Mouse (Mus musculus): Measurements from ENCODE around the gene Larp1b.

The Larp1b gene

DNA sequence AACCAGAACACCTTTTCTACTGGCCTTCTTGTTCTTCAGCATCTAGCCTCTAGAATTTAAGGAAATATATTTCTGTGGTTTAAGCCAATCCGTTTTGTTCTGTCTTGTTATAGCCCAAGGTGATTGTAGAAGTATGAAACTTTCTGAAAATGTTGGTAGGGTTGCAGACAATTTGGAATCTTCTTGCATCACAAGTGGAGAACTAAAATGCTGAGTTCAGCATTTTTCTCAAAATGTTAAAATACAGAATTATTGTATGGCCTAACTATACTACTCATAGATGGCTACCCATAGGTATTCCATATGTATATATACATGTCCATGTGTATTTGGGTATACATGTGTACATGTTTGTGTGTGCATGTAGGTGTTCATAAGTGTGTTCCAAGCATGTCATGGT is 81.1 kb downstream of the Larp1b start:
- DNase-seq = no peak

GRCm38 (mm10) chr3:41031286-41032210 is 81.9 kb downstream of the Larp1b start:
- no peak for DNase-seq

DNA sequence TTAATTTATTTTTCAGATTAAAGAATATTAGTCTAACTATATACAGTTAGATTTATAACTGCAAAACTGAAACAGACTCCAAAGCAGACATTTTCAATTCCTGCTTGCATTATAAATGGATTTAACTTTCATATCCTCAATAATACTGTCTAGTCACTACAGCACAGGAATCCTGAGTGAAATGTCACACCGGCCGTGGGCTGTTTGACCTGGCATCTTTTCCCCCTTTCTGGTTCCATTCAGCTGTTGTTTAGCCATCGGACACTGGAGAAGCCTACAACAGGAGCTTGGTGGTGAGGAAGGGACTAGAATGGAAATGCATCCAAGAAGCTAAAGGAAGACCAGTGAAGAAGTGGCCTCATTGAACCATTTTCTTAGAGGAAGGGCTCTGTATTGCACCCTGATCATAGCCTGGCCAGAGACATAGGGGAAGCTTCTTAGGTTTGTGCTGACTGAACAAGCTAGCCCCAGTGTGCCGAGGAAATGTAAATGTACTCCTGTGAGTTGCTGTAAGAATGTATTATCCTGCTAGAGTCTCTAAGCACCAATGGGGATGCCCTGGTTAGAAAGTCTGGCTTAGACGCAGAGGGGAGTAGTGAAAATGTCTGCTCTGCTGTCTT is 88.8 kb downstream of the Larp1b start:
- DNase-seq = no peak

DNA sequence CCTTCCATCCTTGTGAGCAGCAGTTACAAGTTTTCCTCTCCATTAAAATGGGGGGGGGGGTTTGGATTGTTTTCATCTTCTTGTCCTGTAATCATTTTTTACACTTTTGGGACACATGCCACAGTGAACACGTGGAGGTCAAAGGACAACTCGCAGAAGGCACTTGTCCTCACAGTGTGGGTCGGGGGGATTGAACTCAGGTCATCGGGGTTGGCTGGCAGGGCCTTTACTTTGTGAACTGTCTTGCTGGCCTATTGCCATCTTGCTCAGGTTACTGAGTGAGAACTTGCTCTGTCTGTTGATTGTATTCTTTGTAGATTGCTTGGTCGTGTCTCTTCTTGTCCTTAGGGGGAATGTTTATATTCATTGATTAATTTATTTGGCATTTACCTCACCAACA is 91.6 kb downstream of the Larp1b start:
- DNase-seq = no peak

GRCm38 (mm10) chr3:41042195-41042938 is 92.7 kb downstream of the Larp1b start:
- peak; percentile 67 for DNase-seq

DNA sequence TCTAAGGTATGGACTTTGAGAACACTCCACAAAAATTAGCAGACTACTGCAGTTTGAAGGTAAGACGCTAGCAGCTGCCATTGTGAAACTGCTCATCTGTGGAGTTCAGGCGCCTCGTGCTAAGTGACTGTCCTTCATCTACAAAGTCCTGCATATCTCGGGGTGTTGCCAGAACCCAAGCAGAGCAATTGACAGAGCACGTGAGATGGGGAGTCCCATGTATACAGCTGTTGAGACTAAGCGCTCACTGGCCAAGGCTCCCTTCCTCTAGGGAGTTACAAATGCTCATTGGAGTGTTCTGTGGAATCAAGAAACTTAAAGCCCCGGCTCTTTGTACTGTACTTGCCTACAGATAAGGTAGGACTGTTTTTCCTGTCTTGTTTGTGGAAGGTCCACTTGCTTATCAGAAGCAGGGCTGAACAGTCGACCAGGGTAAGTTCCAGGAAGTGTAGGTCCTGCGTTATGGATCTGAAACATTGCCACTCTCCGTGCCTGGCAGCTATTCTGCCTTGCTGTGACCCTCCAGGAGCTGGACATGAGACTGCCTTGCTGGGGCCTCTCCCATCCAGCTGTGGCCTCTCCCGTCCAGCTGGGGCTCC is 94.2 kb downstream of the Larp1b start:
- no peak for DNase-seq

DNA sequence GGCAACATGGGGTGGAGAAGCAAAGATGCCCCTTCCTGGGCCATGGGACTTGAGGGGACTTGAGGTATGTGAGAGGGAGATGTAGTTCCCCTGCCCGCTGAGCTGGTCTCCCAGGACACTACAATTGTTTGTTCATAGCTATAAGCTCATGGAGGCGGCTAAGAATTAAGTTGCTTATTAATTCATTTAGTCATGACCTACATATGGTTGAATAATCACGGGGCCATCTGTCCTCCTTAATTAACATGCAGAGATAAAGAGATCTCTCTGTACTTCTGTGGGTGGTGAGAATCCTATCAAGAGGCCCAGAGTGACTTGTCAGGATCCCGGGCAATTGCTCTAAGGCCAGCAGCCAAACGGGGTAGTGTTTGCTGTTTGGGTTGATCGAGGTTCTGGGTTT is 98.2 kb downstream of the Larp1b start:
- peak; percentile 43 for DNase-seq

- no peak for DNase-seq
Observed at GRCm38 (mm10) chr3:41053334-41053733, 103.7 kb downstream of the Larp1b start.

DNA sequence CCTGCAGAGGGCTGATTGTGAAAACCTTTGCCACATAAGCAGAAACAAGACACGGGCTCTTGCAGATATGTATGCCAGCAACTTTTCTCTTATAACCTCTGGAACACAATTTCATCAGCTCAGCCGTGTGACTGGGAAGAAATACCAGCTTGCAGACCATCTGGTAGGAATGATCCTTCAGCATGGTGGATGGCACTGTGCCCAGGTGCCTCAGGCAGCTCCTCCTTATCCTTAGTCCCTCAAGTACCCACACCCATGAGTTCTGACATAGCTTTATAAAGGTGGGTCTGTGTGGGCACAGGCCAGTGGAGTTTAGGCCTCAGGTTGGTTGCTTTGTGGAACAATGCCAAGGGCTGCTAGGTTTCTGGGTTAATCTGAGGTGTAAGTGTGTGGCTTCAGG is 108.8 kb downstream of the Larp1b start:
- DNase-seq = peak; percentile 74

DNA sequence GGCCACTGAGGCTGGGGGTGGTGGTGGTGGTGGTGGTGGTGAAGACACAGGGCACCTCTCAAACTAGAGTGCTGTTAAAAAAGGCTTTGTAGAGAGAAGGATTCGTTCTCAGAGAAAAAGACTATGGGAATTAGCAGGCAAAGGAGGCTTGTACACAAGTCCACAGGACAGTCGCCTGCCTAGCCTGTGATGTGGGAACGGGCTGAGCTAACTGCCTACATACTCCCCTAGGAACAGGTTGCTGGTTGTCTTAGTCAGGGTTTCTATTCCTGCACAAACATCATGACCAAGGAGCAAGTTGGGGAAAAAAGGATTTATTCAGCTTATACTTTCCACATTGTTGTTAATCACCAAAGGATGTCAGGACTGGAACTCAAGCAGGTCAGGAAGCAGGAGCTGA is 109.6 kb downstream of the Larp1b start:
- no peak for DNase-seq

DNA sequence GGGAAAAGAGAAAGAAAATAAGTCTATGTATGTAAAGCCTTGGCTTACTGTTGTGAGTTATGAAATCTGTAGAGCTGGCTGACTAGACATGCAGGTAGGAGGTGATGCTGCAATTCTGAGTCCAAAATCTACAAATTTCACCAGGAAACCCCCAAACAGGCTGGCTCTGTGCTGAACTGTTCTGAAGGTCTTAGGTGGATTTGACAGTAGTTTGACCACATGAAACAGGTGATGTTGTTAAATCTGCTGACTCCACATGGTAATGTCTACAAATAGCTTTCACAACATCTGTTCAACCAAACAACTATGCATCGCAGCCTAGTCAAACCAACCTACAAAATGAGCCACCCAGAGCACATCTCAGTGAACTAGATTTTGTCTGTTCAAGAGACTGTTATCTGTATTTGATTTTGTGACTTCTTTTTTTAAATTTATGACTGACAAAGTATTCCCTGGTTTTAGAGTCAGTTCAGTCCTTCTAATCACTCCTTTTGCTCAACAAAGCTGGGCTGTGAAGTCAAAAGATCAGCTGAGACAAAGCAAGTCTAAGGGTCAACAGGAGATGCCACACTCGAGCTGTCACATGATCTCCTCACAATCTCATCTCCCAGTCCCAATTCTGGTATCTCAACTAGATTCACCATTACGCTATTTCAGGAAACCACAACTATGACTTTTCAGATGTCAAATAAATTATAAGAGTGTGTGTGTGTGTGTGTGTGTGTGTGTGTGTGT is 112.4 kb downstream of the Larp1b start:
- DNase-seq = no peak

GRCm38 (mm10) chr3:41062758-41063157 is 113.1 kb downstream of the Larp1b start:
- DNase-seq = no peak

DNA sequence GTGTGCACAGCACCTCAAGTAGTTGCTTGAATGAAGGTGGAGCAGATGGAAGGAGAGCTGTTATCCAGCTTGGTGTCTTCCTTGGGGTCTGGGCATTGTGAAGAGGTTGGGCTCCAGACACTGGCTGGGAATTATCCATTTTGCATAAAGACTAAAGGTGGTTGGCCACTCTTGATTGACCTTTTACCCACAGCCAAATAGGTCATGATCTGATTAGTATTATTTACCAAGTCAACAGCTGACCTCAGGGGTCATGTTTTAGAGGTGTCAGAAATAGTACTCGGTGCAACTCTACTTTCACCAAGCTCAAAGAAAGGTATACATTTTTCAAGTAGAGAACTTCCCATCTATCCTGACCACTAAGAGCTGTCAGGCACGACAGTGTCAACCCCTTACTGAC is 115.7 kb downstream of the Larp1b start:
- DNase-seq = no peak

GRCm38 (mm10) chr3:41070519-41070918 is 120.9 kb downstream of the Larp1b start:
- no peak for DNase-seq

DNA sequence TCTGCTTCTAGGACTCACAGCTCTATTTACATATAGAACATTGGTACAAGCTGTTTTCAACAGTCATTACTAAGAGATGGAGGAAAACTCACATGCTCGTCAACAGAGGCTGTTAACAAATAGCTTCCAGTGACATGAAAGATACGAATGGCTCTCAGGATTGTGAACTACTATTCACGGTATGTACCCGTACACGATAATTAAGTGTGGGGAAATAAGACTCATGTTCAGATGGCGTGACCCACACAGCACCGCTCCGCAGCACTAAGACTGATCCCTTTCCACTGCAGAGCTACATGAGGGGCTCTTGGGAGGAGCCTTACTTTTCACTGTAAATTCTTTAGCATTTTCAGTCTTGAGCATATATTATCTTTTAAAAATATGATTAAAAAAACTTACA is 125.7 kb downstream of the Larp1b start:
- DNase-seq = no peak

DNA sequence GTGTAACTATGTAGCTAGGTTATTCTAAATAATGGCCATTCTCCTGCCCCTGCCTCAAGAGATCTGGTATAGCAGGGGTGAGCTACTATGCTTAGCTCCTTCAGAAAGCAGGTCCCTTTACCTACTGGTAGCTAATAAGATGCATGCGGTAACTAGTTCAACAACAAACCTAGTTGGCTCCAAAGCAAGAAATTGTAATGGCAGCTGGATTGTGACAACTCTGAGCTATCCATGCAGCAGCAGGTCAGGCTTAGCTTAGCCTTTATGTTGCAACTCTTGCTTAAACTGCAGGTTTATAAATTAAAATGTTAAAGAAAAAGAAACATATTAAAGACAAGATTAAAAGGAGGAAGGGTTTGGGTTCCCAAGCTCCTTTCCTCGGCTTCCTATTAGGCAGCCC is 129.0 kb downstream of the Larp1b start:
- DNase-seq = no peak

- DNase-seq = no peak
Observed at GRCm38 (mm10) chr3:41080724-41081123, 131.1 kb downstream of the Larp1b start.

GRCm38 (mm10) chr3:41081474-41082301 is 132.1 kb downstream of the Larp1b start:
- DNase-seq = peak; percentile 58

DNA sequence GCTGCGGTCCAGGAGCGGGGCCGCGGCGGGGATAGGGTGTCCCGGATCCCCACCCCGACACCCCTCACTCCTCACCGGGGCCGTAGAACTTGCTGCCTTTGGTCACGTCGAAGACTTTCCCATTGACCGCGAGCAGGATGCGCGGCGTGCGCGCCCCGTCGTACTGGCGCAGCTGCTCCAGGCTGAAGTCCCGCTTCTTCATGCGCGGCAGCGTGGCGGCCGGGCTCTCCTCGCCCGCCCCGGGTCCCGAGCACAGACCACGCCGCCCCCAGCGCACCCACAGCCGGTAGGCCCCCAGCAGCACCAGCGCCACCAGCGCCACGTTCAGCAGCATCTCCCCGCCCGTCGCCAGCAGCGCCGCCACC is 132.9 kb downstream of the Larp1b start:
- no peak for DNase-seq

- DNase-seq = peak; percentile 99
Observed at GRCm38 (mm10) chr3:41082885-41083789, 133.5 kb downstream of the Larp1b start, which contains the start of gene Pgrmc2. Pgrmc2 (minus strand) TSS chr3:41083046.

GRCm38 (mm10) chr3:41083790-41084112 is 134.1 kb downstream of the Larp1b start:
- no peak for DNase-seq
